Mouse (Mus musculus) thymus, adult 2 months (tissue): ENCODE data around the gene Psmc3ip. TPM values are rescaled to one million over a fixed set of nuclear protein-coding genes. Genes with fewer than 3 reads are reported as not detected.
A peak's percentile ranks its signal among the peaks of the same experiment; 100 is the strongest.
"Not testable (repeated sequence)": the region's sequence is repeated elsewhere in the genome, so short reads cannot be mapped to it uniquely, and the experiment has no call there.

ENCODE experiments used
- DNase-seq: peaks from one replicate; pipeline ENCODE4 v3.0.0; 2021
- H3K27ac ChIP-seq: fragments of 200-500 bp; 2 replicates; pipeline ENCODE4 v1.5.1; 2012; ENCODE audit warnings: low read length, control low read depth; ENCODE audit not compliant: control insufficient read depth, insufficient read depth
- H3K27me3 ChIP-seq: fragments of 200-500 bp; 2 replicates; pipeline ENCODE4 v1.6.1; 2012; ENCODE audit warnings: mild to moderate bottlenecking, low read length, moderate library complexity, mixed read lengths; ENCODE audit not compliant: control insufficient read depth, insufficient read depth
- H3K36me3 ChIP-seq: fragments of 200-500 bp; 2 replicates; pipeline ENCODE4 v1.6.1; 2012; ENCODE audit warnings: mild to moderate bottlenecking, low read length, moderate library complexity; ENCODE audit not compliant: control insufficient read depth, insufficient read depth
- H3K4me1 ChIP-seq: fragments of 200-500 bp; replicated peaks from 2 replicates; pipeline ENCODE4 v1.6.1; 2012; ENCODE audit warnings: low read length; ENCODE audit not compliant: control insufficient read depth, insufficient read depth
- H3K4me3 ChIP-seq: fragments of 200-500 bp; 2 replicates; pipeline ENCODE4 v1.5.1; 2012; ENCODE audit warnings: mild to moderate bottlenecking, low read length, control low read depth, moderate library complexity; ENCODE audit not compliant: control insufficient read depth, insufficient read depth
- CTCF ChIP-seq: fragments of 200-500 bp; IDR thresholded peaks from 2 replicates; pipeline ENCODE4 v1.5.1; 2012; ENCODE audit warnings: mild to moderate bottlenecking, control low read depth, low read length, moderate library complexity, borderline replicate concordance; ENCODE audit not compliant: control insufficient read depth, poor library complexity, insufficient read depth; ENCODE audit errors: extremely low read depth
- POLR2A ChIP-seq: fragments of 200-500 bp; IDR thresholded peaks from 2 replicates; pipeline ENCODE4 v1.6.1; 2012; ENCODE audit warnings: mild to moderate bottlenecking, low read length, control low read depth, moderate library complexity; ENCODE audit not compliant: control insufficient read depth, poor library complexity, insufficient read depth; ENCODE audit errors: extremely low read depth
- WGBS: fragments of 180-500 bp; shearing (Covaris S2); methylation state at CpG from one replicate; pipeline ENCODE4 v1.1.7; 2018; 5-methylcytosine and 5-hydroxymethylcytosine counted together
- polyA plus RNA-seq: library from polyadenylated mRNA; depleted of rRNA; stranded (reverse); fragments of >200 nt; gene quantifications from 2 replicates; pipeline ENCODE4 v1.2.3, GENCODE M21; 2012

Gene Psmc3ip
- polyA plus RNA-seq, 1 experiment = 6.0 TPM

DNA sequence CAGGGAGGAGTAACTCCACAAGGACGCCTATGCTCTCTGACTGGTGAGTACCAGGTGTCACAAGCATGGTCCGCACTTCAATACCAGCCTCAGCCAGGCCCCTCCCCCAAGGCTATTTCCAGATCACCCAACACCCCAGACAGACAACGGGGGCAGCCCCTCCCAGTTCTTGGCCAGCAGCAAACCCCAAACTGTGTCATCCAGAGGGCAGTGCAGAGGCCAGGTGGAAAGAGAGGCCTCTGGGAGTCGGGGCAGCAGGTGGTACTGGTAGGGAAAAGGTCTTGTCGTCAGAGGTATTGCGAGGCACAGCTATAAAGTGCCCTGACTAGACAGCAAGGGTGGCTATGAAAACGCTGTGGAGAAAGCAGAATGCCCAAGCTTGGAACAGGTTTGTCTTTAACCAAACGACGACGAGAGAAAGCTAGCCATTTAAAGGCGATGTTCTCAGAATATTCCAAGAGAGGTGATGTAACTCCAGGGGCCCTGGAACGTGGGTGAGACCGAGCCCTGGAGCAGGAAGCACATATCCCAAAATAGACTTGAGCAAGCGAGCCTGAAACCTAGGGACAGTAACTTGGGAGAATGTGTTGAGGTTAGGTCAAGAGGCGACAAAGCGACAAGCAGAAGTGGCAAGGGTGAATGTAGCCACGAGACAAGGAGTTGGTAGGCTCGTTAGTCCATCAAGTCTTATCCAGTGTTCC is 35.0 kb upstream of the Psmc3ip start:
- WGBS = 65% methylated on average over 18 of the region's 18 CpGs
- DNase-seq = no peak
- TF ChIP-seq CTCF = no peak
- no peak for TF ChIP-seq POLR2A
- Histone ChIP-seq H3K4me3 (no peak overlapping the region), H3K27ac (no peak overlapping the region), H3K4me1 (0 out of 2 replicates have a peak, but pooled peaks cover 2% of the 10 kb centered on the region), H3K36me3 (peaks cover 12% of the 10 kb centered on the region), H3K27me3 (no peaks in the 10 kb centered on the region)

DNA sequence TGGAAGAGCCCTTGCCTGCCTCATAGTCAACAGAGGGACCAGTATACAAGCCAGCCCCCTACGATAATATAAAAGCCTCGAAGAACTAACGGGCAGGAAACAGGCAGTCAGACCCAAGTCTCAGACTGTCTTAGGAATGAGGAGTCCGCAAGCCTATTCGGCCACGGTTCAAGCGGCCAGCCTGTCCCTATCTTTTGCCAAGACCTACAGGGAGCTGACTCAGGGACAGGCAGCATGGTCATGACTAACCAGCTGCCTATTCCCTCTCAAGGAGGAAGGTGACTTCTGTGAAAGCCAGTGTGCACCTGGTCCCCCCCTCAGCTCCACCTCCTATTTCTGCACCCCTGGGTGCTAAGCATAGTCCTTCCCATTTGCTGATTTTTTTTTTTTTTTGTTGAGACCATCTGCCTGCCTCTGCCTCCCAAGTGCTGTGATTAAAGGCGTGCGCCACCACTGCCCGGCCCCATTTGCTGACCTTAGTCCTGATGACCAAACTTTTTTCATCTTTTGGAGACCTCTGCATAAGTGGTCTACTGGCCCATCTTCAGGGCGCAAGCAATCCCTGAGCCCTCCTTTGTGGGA is 33.9 kb upstream of the Psmc3ip start:
- Histone ChIP-seq H3K36me3 (peaks cover 12% of the 10 kb centered on the region), H3K27ac (no peak overlapping the region), H3K4me3 (no peak overlapping the region), H3K4me1 (0 out of 2 replicates have a peak, but pooled peaks cover 2% of the 10 kb centered on the region), H3K27me3 (no peaks in the 10 kb centered on the region)
- DNase-seq = no peak
- 87% methylated on average over 11 of the region's 11 CpGs for WGBS
- TF ChIP-seq CTCF (no peak), POLR2A (no peak)

DNA sequence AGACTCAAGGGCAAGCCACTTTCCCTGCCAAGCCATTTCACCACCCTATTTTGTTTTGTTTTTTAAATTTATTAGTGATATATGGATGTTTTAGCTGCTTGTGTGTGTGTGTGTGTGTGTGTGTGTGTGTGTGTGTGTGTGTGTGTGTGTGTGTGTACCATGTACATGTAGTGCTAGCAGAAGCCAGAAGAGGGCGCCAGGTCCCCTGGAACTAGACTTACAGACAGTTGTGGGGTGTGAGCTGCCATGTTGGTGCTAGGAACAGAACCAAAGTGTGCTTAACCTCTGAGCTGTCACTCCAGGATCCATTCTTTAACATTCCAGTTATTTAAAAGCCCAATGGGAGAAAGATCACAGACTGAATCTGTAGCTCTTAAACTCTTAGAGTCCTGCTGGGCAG is 31.8 kb upstream of the Psmc3ip start:
- no peak for DNase-seq
- Histone ChIP-seq H3K27me3 (no peaks in the 10 kb centered on the region), H3K4me1 (0 out of 2 replicates have a peak, but pooled peaks cover 2% of the 10 kb centered on the region), H3K27ac (no peak overlapping the region), H3K36me3 (peaks cover 12% of the 10 kb centered on the region), H3K4me3 (no peak overlapping the region)
- 100% methylated on average over 1 of the region's 1 CpGs for WGBS
- no peak for TF ChIP-seq CTCF
- TF ChIP-seq POLR2A = no peak

DNA sequence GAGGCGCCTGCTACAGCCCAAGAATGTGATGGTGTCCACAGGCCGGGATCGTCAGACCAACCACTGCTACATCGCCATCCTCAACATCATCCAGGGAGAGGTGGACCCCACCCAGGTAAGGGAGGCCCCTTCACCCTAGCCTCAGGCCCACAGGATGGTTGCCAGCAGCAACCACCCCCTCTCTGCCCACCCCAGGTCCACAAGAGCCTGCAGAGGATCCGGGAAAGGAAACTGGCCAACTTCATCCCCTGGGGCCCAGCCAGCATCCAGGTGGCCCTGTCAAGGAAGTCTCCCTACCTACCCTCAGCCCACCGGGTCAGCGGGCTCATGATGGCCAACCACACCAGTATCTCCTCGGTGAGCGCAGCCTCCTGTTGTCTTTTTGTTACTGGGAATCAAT is 29.8 kb upstream of the Psmc3ip start:
- 98% methylated on average over 9 of the region's 9 CpGs for WGBS

DNA sequence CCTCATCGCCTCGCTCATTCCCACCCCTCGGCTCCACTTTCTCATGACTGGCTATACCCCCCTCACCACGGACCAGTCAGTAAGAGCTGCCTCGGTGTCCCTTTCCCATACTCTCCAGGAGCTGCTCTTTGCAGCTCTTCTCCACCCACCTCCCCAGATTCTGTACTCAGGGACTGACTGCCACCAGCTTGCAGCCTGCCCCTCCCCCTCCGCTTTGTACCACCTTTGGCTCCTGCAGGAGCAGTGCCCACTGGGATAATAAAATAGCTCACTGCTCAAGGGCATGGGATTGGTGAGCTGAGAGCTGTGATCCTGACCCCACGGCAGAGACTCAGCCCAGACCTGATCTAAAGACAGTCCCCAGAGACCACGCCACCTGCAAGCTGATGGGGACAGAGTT is 29.3 kb upstream of the Psmc3ip start:
- H3K4me3 ChIP-seq, DNase-seq, H3K27me3 ChIP-seq, H3K4me1 ChIP-seq, H3K27ac ChIP-seq: not testable (repeated sequence)
- 98% methylated on average over 8 of the region's 8 CpGs for WGBS
- H3K36me3 ChIP-seq = peaks cover 12% of the 10 kb centered on the region

More for the DNA sequence above, 29.8 kb upstream of the Psmc3ip start:
- H3K36me3 ChIP-seq = peaks cover 12% of the 10 kb centered on the region
- not testable (repeated sequence) for H3K4me3 ChIP-seq, DNase-seq, H3K27me3 ChIP-seq, H3K27ac ChIP-seq, H3K4me1 ChIP-seq

DNA sequence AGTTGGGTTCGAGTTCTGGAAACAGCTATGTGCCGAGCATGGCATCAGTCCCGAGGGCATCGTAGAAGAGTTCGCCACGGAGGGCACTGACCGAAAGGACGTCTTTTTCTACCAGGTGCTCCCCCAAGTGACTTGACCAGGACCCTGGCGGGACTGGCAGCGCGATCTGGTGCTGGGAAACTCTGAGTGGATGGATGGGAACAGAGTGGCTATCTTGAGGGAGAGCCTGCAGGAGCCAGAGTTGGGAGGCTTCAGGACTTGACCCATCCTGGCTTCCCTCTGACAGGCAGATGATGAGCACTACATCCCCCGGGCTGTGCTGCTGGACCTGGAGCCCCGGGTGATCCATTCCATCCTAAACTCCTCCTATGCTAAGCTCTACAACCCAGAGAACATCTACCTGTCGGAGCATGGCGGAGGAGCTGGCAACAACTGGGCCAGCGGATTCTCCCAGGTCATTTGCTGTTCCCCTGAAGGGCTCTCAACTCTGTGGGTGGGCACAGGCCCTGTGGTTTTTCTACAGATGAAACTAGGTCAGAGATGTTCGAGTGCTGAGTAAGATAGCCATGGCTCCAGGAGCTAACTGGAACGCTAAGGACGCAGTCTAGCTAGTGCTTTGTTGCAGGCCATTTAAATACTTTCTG is 25.4 kb upstream of the Psmc3ip start:
- Histone ChIP-seq H3K36me3 (peaks cover 5% of the 10 kb centered on the region), H3K27ac (no peak overlapping the region), H3K27me3 (no peaks in the 10 kb centered on the region), H3K4me1 (peaks cover 12% of the 10 kb centered on the region), H3K4me3 (peak overlapping the region; percentile 63)
- no peak for DNase-seq
- WGBS = 27% methylated on average over 19 of the region's 19 CpGs
- no peak for TF ChIP-seq POLR2A
- TF ChIP-seq CTCF = no peak
